Mouse (Mus musculus): ENCODE results near the gene Rubcn. TPM values are rescaled to one million over a fixed set of nuclear protein-coding genes. Genes with fewer than 3 reads are reported as not detected.
"Not testable (repeated sequence)": the region's sequence is repeated elsewhere in the genome, so short reads cannot be mapped to it uniquely, and the experiment has no call there.

Gene Rubcn
- 10 to 100 TPM; 59.9 to 60.6 TPM for total RNA-seq (2021)

DNA sequence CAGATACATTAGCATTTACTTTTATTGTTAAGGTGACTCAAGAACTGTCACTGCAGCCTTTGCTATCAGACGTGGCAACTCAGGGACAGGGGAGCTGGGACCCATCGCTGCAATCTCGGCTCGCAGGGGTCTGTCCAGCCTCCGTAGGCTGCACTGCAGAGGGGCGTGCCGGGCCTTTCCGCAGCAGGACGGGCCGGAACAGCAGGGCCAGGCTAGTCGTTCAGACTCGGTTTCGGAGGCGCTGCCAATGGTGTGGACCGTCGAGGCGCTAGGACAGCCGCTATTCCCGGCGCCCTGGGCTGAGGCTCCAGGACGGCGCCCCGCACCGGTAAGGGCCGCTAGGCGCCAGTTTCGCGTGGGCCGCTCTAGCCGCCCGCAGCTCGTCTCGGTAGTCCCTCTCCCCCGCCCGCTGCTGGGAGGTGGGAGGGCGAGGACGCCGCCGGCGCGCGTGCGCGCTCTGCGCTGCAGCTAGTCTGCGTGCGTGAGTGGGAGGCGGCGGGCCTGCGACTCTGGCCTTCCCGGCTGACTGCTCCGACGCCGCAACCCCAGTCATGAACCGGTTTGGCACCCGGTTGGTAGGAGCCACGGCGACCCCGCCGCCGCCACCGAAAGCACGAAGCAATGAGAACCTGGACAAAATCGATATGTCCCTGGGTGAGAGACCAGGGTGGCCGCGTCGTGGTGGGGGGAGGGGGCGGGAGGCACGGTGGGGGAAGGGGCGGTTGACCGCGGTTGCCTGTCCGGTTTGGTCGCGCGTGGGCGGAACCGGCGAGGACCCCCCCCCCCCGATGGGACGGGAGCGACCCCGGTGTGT lies at the start of gene Rubcn, which contains the start of gene Fyttd1:
Rubcn (minus strand) TSS at position 424 of the 814 bp plus-strand sequence.
Fyttd1 (plus strand) TSS at position 158 of the 814 bp plus-strand sequence.
- intact Hi-C loops (cut with DNase I) = no loop called here

DNA sequence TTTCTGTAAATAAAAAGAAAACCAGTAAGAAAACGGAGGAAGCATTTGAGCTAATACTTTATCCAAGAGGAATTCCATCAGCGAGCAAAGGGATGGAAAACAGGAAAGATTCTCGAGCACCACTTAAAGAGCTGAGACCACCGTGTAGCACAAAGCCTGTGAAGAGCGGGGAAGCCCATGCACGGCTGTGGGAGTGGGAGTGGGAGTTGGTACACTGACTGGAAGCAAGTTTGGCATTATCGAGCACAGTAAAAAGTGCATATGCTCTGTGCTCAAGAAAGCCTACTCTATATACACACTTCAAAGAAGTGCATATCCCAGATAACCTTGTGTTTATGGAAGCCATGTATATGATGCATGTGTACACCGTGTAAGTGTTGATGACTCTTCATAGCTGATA lies 49.5 kb upstream of the Rubcn start:
- DNase-seq (ENCODE audit: extremely low spot score in 1 of 2, low spot score in 2 of 2) = no peak
- intact Hi-C loops (cut with DNase I) = no loop called here

More for the DNA sequence above, at the start of gene Rubcn, which contains the start of gene Fyttd1:
- DNase-seq (ENCODE audit: extremely low spot score in 1 of 2, low spot score in 2 of 2) = peak; percentile 93 to 98

DNA sequence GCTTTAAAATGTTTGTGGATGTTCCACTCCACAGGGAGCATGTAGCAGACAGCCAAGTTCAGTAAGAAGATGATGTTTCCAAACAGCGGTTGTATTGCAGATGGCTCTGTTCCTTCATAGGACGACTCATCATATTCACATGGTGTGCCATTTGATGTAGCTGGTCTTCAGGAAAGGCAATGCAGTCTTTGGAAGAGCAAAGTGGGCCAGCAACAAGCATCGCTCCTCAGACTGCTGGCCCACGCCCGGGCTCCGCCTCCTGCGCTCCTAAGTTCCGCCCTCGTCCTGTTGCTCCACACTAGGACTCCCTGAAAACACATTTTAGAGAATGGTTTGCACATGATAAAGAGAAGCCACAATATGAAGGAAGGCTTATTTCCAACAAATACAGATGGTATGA lies 49.1 kb upstream of the Rubcn start:
- intact Hi-C loops (cut with DNase I); DNase-seq (ENCODE audit: extremely low spot score in 1 of 2, low spot score in 2 of 2): not testable (repeated sequence)

DNA sequence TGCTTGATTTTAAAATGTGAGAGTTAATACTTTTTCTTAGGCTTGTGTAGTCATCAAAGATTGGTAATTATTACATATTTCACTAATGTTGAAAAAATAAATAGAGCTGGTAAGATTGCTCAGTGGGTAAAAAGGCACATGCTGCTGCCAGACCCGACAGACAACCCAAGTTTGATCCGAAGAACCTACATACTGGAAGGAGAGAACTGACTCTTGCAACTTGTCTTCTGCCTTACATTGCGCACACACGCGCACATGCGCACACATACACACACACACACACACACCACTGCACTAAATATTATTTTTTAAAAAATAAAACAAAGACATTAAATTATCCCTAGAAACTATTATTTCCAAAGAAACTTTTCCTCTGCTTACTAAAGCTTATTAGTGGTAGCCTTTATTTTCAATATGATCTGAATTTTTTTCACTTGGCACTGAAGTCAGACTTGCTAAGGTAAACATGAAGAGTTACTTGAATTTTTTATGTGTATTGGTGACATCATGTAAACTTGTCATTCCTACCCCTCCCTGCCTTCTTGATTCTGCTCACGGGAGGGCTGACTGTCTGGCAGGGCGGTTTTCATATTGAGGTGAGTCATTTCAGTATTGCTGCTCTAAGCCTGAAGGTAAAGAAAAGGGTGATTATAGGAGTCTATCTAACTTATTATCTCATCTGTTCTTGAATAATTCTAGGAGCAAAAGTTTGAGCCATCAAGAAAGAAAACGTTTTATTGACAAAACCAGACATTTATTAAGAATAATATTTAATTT lies 37.9 kb upstream of the Rubcn start:
- DNase-seq (ENCODE audit: extremely low spot score in 1 of 2, low spot score in 2 of 2) = no peak
- intact Hi-C loops (cut with DNase I) = loop anchor here (10.0 kb wide), 1 partner anchor 69 kb away; no protein-coding TSS in a partner anchor

DNA sequence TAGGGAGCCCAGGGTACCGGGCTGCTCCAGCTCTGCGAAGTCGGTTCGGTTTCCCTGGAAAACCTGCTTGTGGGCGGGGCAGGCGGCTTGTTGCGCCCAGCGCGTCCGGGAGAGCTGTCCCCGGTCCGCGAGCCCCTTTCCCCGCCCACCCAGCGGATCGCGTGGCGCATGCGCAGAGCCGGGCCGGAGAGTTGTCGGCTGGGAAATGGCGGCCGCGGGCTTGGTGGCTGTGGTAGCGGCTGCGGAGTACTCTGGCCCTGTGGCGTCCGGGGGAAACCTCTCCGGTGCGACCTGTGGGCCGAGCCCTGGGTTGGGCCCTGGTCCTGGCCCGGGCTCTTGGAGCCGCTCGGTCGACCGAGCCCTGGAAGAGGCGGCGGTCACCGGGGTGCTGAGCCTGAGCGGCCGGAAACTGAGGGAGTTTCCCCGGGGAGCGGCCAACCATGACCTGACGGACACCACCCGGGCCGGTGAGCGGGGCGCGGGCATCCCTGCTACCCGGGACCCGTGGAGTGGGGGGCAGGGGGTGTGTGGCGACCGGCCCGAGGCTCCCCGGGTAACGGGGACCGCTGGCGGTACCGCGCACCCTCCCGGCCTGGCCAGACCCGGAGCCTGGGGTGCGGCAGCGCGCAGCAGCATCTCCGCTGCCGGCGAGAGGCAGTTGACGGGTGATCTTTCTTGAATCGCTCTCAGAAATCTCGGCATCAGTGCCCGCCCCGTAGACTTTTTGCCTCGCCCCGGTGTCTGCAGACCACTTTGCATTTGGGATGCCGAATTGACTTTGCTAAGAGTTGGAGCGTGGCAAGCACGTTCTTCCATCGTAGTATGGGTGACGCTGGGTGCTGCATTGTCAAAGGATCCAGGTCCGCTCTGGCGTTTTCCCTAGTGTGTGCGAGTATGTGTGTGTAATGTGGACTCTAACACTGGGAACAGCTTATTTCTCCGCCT lies 36.6 kb upstream of the Rubcn start, which contains the start of gene Lrch3:
Lrch3 (plus strand) TSS at position 164 of the 945 bp plus-strand sequence.
- DNase-seq (ENCODE audit: extremely low spot score in 1 of 2, low spot score in 2 of 2) = peak; percentile 82 to 97

DNA sequence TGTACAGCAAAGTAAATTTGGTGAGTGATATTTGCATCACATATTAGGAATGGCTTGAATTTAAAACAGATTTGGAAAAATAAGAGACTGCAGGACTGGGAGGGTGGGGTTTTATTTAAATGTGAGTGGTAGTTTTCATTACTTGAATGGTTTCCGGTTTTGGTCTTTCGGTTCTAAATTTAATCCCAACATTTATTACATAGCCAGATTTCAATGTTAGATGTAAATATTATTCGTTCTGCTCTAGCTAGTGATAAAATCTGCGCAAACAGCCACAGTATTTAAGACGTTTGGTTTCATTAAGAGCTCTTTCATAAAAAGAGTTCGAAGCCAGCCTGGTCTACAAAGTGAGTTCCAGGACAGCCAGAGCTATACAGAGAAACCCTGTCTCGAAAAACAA lies 35.6 kb upstream of the Rubcn start:
- DNase-seq (ENCODE audit: extremely low spot score in 1 of 2, low spot score in 2 of 2) = no peak
- intact Hi-C loops (cut with DNase I) = loop anchor here (10.0 kb wide), 1 partner anchor 72 kb away; no protein-coding TSS in a partner anchor

More for the DNA sequence above, 36.6 kb upstream of the Rubcn start, which contains the start of gene Lrch3:
- intact Hi-C loops (cut with DNase I) = loop anchor here (10.0 kb wide), 1 partner anchor 71 kb away; no protein-coding TSS in a partner anchor

DNA sequence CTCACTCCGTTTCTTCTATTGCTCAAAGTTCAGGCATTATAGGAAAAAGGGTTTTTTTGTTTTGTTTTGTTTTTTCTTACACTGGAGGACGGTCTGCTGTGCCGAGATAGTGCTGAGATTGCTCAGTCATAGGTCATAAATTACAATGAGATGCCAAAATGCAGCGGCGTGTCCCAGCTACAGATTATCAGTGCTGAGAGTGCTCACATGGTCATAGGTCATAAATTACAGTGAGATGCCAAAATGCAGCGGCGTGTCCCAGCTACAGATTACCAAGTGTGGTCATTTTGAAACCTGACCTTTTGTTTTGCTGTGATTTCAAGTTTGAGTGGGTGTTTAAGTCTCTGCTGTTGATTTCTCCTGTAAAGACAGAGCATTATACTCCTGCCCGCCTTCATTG lies 29.2 kb upstream of the Rubcn start:
- intact Hi-C loops (cut with DNase I) = no loop called here
- no peak for DNase-seq (ENCODE audit: extremely low spot score in 1 of 2, low spot score in 2 of 2)

DNA sequence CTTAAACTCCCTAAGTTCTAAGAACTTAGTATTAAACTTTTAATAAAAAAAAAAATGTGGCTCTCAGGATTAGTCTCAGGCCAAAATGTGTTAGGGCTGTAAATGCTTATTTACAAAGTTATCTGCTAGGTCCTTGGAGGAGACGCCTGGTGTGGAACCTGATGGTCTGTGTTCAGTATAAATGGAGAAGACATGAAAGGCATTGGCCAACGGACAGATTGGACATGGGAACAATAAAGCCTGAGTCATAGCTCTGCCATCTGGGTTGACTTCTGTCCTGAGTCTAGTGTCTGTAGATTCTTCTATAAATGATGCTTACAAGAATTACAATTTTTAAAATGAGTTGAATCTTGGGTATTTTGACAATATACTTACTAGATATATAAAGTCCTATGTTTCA lies 28.6 kb upstream of the Rubcn start:
- no peak for DNase-seq (ENCODE audit: extremely low spot score in 1 of 2, low spot score in 2 of 2)
- intact Hi-C loops (cut with DNase I) = no loop called here

DNA sequence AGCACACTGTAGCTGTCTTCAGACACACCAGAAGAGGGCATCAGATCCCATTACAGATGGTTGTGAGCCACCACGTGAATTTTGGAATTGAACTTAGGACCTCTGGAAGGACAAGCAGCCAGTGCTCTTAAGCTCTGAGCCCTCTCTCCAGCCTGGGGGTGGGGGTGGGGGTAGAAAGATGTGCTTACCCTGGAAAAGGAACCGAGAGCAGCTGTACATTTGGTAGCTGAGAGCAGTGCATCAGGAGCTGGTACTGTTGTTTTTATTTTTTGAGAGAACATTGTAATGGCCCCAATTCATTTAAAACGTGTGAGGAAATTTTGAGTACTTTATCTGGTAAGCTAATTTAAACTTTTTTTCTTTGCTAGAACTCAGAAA lies 24.5 kb upstream of the Rubcn start:
- DNase-seq (ENCODE audit: extremely low spot score in 1 of 2, low spot score in 2 of 2) = no peak
- intact Hi-C loops (cut with DNase I) = no loop called here

DNA sequence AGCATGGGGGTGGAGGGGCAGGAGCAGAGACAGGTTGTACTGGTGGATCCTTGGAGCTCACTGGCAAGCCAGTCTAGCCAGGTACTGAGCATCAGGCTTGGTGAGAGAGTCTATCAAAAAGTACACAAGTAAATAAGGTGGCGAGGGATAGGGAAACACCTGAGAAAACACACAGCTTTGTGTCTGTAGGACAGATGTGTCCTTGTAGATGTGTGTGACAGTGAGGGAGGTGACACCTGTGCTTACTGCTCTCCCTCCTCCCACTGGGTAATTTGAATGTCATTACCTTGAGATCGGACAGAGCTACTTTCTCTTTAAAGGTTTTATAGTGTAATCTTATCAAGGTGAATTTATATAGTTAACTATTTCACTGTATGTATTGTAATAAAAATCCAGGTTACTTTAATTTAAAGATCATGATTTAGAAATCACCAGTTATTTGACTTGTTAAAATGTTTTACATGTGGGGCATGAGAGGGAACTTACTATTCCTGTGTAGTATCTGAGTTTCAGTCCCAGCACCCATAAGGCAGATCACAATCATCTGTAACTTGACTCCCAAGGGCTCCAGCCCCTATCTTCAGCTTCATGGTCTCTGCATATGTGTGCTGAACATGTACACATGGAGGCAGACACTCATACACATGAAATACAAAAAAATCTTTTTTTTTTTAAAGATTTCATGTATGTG lies 23.9 kb upstream of the Rubcn start:
- no peak for DNase-seq (ENCODE audit: extremely low spot score in 1 of 2, low spot score in 2 of 2)
- intact Hi-C loops (cut with DNase I) = no loop called here

DNA sequence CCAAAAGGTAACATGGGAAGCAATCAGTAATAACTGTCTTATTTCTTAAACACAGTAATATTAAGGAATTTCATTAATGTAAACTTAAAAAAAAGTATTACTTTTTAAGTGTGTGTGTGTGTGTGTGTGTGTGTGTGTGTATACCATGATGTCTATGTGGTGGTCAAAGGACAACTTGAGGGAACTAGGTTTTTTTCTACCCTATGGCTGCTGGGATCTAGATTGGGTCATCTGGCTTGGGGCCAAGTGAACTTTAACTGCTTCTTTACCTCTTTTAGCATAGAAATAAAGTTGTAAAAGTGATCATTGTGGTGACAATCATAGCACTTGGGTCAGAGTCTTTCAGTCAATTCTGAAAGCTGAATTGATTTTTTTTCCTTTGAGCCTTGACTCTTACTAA lies 18.6 kb upstream of the Rubcn start:
- intact Hi-C loops (cut with DNase I) = no loop called here
- no peak for DNase-seq (ENCODE audit: extremely low spot score in 1 of 2, low spot score in 2 of 2)

DNA sequence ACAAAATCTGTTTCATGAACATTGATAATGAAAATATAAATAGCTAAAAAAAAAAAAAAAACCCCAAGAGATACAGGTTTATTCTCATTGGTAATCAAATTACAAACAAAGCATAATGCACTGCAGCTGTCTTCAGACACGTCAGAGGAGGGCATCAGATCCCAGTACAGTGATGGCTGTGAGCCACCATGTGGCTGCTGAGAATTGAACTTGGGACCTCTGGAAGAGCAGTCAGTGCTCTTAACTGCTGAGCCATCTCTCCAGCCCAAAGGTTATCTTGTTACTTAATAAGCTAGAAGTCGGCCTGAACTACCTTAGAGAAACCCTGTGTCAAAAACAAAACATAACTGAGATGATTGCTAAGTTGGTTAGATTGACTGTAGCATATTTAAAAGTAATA lies 12.3 kb upstream of the Rubcn start:
- intact Hi-C loops (cut with DNase I) = no loop called here
- no peak for DNase-seq (ENCODE audit: extremely low spot score in 1 of 2, low spot score in 2 of 2)

DNA sequence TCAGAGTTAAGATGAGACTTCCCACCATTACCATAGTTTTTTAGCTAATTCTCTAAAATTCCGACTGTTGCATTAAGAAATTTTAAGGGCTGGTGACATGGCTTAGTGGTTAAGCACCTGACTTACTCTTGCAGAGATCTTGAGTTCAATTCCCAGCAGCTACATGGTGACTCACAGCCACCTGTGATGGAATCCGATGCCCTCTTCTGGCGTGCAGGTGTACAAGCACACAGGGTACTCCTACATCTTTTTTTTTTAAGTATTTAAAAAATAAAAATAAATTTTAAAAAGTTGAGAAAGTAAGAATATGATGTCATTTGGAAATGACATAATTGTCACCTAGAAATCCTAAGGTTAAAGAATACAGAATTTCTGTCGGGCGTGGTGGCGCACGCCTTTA lies 10.4 kb upstream of the Rubcn start:
- no peak for DNase-seq (ENCODE audit: extremely low spot score in 1 of 2, low spot score in 2 of 2)
- intact Hi-C loops (cut with DNase I) = no loop called here

DNA sequence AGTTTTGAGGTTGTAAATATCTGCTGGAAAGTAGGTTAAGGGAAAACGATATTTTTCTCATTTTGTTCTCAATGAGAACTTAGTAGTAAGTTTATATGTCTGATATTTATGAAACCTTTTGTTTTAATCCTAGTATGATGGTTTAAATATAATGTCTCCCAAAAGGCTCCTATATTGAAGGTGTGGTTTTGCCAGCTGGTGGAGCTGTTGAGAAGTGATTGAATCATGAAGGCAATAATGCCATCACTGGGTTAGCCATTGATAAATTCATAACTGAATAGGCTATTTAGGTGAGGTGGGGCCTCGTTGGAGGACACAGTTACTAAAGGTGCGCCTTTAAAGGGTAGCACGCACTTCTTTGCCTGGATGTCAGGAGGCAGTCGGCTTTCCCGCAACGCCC lies 4.0 kb upstream of the Rubcn start:
- no peak for DNase-seq (ENCODE audit: extremely low spot score in 1 of 2, low spot score in 2 of 2)
- intact Hi-C loops (cut with DNase I) = no loop called here

DNA sequence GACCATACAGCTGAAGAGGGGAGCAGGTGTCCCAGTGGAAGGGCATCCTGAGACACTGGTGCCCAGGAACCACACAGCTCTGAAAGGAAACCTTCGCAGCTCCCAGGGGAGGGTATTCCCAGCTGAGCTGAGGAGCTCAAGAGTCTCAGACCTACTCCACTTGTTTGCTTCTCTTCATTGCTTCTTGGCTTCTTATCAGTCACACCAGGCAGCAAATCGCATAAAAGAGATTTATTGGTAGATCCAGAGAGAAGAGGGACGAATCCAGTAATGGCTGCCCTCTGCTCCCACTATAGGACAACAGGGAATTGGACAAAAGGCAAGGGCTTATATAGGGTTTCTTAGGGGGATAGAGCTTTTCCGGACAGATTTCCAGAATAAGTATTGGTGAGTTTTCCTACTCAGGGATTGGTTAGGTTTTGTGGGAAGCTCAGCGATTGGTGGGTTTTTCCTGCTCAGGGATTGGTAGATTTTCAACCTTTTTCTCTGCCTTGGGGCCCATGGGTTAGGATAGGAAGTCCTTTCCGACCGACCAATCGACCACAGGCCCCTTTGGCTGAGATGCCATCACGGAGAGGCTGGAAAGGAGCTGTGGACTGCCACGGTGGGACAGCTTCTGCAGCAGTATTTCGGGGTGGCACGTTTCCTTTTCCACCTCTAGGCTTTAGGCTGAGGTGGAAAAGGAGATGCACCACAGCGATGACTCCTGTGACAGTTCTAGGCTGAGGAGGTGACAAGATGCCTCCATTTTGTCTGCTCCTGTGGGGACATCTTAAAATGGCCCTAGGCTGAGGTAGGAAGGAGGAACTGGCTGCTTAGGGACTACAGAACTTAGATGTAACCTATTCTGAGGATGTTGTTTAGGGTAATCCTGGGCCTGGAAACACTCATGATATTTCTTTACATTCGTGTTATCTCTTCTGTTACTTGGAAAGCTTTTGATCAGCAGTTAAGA lies 1.7 kb upstream of the Rubcn start:
- intact Hi-C loops (cut with DNase I) = no loop called here

DNA sequence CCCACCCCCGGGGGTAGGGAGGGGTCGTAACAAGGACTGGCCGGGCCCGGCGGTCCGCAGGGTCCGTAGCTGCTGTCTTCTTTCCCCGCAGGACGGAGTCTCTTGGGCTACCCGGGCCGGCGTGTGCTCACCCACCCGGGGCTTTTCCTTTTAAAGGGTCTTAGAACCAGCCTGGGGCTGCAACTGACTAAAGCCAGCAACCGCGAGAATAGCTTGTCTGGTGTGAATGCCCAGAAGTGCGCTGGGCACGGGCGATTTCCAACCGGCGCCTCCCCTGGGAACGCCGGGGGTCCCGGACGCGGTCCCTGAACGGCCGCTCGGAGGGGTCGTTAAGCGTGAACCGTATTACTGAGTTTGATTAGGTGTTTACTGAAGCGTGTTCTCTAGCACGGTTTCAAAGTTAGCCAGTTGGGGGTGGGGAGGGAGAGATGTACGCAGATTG lies 612 bp upstream of the Rubcn start:
- intact Hi-C loops (cut with DNase I) = no loop called here
- DNase-seq (ENCODE audit: extremely low spot score in 1 of 2, low spot score in 2 of 2) = no peak

More for the DNA sequence above, 1.7 kb upstream of the Rubcn start:
- no peak for DNase-seq (ENCODE audit: extremely low spot score in 1 of 2, low spot score in 2 of 2)

DNA sequence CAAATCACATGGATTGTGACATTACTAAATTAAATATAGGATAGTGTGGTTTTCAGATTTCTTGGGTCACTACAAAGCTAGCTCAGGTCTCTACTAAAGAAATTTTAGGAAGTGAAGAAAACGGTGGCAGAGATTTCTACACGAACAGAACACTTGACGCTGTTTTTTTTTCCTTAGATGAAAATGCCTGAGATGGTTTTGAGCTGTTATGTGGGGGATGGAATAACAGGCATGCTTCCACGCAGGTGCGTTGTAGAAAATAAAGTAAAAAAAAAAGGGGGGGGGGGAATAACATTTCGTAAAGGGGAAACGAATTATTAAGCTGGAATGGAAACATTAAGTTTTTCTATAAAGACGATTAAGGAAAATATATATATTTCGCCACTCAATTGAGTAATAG lies 735 bp downstream of the Rubcn start:
- no peak for DNase-seq (ENCODE audit: extremely low spot score in 1 of 2, low spot score in 2 of 2)
- intact Hi-C loops (cut with DNase I) = no loop called here

All from left cerebral cortex, postnatal 10 days (tissue).